10 mouse cellular contexts compared by ENCODE assay signal in genomic region chr11:82434091-82434831, GRCm38 (mm10). TPM values are rescaled to one million over a fixed set of nuclear protein-coding genes. Genes with fewer than 3 reads are reported as not detected.
DNase-seq lines count a peak whose midpoint lies in the region; ATAC-seq and TF ChIP-seq lines count a peak whose summit lies in the region.
"Had no signal": no experiment of that assay in that cellular context is flagged by ENCODE, and none has a peak within 500 bp of the region (broad histone marks: within the 10 kb centered on the region; RNA-seq: fewer than 3 reads in every experiment).

No protein-coding gene starts in this region.

- intact Hi-C loops in left cerebral cortex, postnatal 14 days (cut with DNase I), result no loop called here

- no peaks in the 10 kb centered on the region; the same call in 1 of the 2 replicates for H3K27me3 ChIP-seq in kidney, adult 2 months (replicated peaks; ENCODE audit: control insufficient read depth, insufficient read depth, low read length)
- H3K27me3 ChIP-seq in embryonic facial prominence, embryonic 14.5 days (replicated peaks; ENCODE audit: control insufficient read depth, insufficient read depth, low read length), result peaks cover 54% of the 10 kb centered on the region
- peaks cover 43% of the 10 kb centered on the region for H3K27me3 ChIP-seq in intestine, embryonic 15.5 days (replicated peaks)
- H3K27me3 ChIP-seq in neural tube, embryonic 14.5 days (ENCODE audit: control insufficient read depth, insufficient read depth, low read length), result peaks cover 23% of the 10 kb centered on the region

- H3K4me1 ChIP-seq in kidney, adult 2 months (ENCODE audit: control insufficient read depth, insufficient read depth, low read length), result no peaks in the 10 kb centered on the region
- no peaks in the 10 kb centered on the region for H3K4me1 ChIP-seq in embryonic facial prominence, embryonic 14.5 days (ENCODE audit: control insufficient read depth, insufficient read depth, low read length)
- peaks cover 6% of the 10 kb centered on the region; the same call in 1 of the 2 replicates for H3K4me1 ChIP-seq in intestine, embryonic 15.5 days (replicated peaks)
- H3K4me1 ChIP-seq in neural tube, embryonic 14.5 days (ENCODE audit: control insufficient read depth, insufficient read depth, low read length), result peaks cover 10% of the 10 kb centered on the region
- H3K4me1 ChIP-seq in lung, adult 2 months (ENCODE audit: control insufficient read depth, insufficient read depth, low read length), result no peaks in the 10 kb centered on the region

- no peaks in the 10 kb centered on the region for H3K9me3 ChIP-seq in embryonic facial prominence, embryonic 14.5 days (ENCODE audit: control insufficient read depth, low read length)
- no peaks in the 10 kb centered on the region for H3K9me3 ChIP-seq in intestine, embryonic 15.5 days
- H3K9me3 ChIP-seq in neural tube, embryonic 14.5 days (ENCODE audit: control insufficient read depth, low read length), result no peaks in the 10 kb centered on the region

- H3K27ac ChIP-seq in kidney, adult 2 months (ENCODE audit: insufficient read depth, low read depth, low read length), result no peak overlapping the region
- H3K27ac ChIP-seq in embryonic facial prominence, embryonic 14.5 days (replicated peaks; ENCODE audit: low read depth, low read length), result no peak overlapping the region
- H3K27ac ChIP-seq in intestine, embryonic 15.5 days, result no peak overlapping the region
- H3K27ac ChIP-seq in neural tube, embryonic 14.5 days (ENCODE audit: low read depth, low read length), result no peak overlapping the region

- DNase-seq in kidney, postnatal 10 days, result peak; percentile 13
- no peak for DNase-seq in kidney, adult 2 months
- DNase-seq in embryonic facial prominence, embryonic 14.5 days (ENCODE audit: low spot score), result peak; percentile 6
- no peak for DNase-seq in left cerebral cortex, postnatal 14 days (ENCODE audit: low spot score in 2 of 2)
- DNase-seq in thymus, postnatal 0 days (ENCODE audit: low spot score), result no peak
- no peak for DNase-seq in lung, adult 2 months
- DNase-seq: lung, adult 18-20 months had no signal

- no peaks in the 10 kb centered on the region for H3K36me3 ChIP-seq in kidney, adult 2 months (ENCODE audit: control insufficient read depth, insufficient read depth, low read length)
- H3K36me3 ChIP-seq in embryonic facial prominence, embryonic 14.5 days (ENCODE audit: control insufficient read depth, insufficient read depth, low read length), result no peaks in the 10 kb centered on the region
- H3K36me3 ChIP-seq in intestine, embryonic 15.5 days, result no peaks in the 10 kb centered on the region
- H3K36me3 ChIP-seq in neural tube, embryonic 14.5 days (ENCODE audit: control insufficient read depth, insufficient read depth, low read length), result no peaks in the 10 kb centered on the region

- WGBS in kidney, adult 2 months, result 2% methylated on average over 62 of the region's 62 CpGs
- WGBS in embryonic facial prominence, embryonic 14.5 days, result under 1% methylated on average over 33 of the region's 62 CpGs
- WGBS in intestine, embryonic 15.5 days, result 2% methylated on average over 62 of the region's 62 CpGs
- 1% methylated on average over 51 of the region's 62 CpGs for WGBS in neural tube, embryonic 14.5 days
- 2% methylated on average over 62 of the region's 62 CpGs for WGBS in lung, adult 2 months

- H3K4me3 ChIP-seq in kidney, adult 2 months (ENCODE audit: insufficient read depth, low read depth, low read length), result no peak overlapping the region
- H3K4me3 ChIP-seq in embryonic facial prominence, embryonic 14.5 days (ENCODE audit: low read depth, low read length), result peak overlapping the region; percentile 36
- H3K4me3 ChIP-seq in intestine, embryonic 15.5 days (replicated peaks), result peak overlapping the region; percentile 32
- H3K4me3 ChIP-seq in neural tube, embryonic 14.5 days (ENCODE audit: low read depth, low read length), result peak overlapping the region; percentile 42
- H3K4me3 ChIP-seq in lung, adult 2 months (replicated peaks; ENCODE audit: extremely low read depth, low read depth, low read length), result no peak overlapping the region
- H3K4me3 ChIP-seq: erythroblast, embryonic 14.5 days had no signal

- peak overlapping the region; percentile 60 for H3K4me2 ChIP-seq in embryonic facial prominence, embryonic 14.5 days (ENCODE audit: low read depth, low read length)
- H3K4me2 ChIP-seq in intestine, embryonic 15.5 days (replicated peaks), result peak overlapping the region; percentile 70
- peak overlapping the region; percentile 76 for H3K4me2 ChIP-seq in neural tube, embryonic 14.5 days (ENCODE audit: low read depth, low read length)

- ATAC-seq in embryonic facial prominence, embryonic 14.5 days (ENCODE audit: low read depth), result no peak
- ATAC-seq in intestine, embryonic 15.5 days, result no peak
- ATAC-seq in neural tube, embryonic 14.5 days (ENCODE audit: low read depth), result no peak

- H3K9ac ChIP-seq in embryonic facial prominence, embryonic 14.5 days (ENCODE audit: low read depth, low read length), result peak overlapping the region; percentile 14; the same call in 1 of the 2 replicates
- no peak overlapping the region for H3K9ac ChIP-seq in intestine, embryonic 15.5 days
- H3K9ac ChIP-seq in neural tube, embryonic 14.5 days (replicated peaks; ENCODE audit: low read depth, low read length), result peak overlapping the region; percentile 51

- no peak for TF ChIP-seq POLR2A in kidney, adult 2 months (IDR thresholded peaks at IDR 0.05; ENCODE audit: low read depth, low read length)
- no peak for TF ChIP-seq POLR2A in lung, adult 2 months (IDR thresholded peaks at IDR 0.05; ENCODE audit: borderline replicate concordance, extremely low read depth, low read depth, low read length)

- TF ChIP-seq CTCF in kidney, adult 2 months (conservative IDR thresholded peaks at IDR 0.05; ENCODE audit: insufficient read depth, insufficient read length, low read depth, low read length), result no peak
- TF ChIP-seq CTCF in lung, adult 2 months (IDR thresholded peaks at IDR 0.05; ENCODE audit: insufficient read depth, low read length), result no peak

RNA-seq across cellular contexts. Expression of gene Tmem132e, which starts 45.6 kb away (rescaled TPM):
- polyA plus RNA-seq in kidney, adult 2 months (2012; rRNA removed), result 0.26 and 0.41 TPM in 2 replicates
- polyA plus RNA-seq in embryonic facial prominence, embryonic 14.5 days (2014; fragmentation: Nextera tagmentation; extraction: Ambion mirVana), result 2.0 TPM in 2 replicates
- 0.80 and 0.91 TPM in 2 replicates for polyA plus RNA-seq in intestine, embryonic 15.5 days (2015; fragmentation: Nextera tagmentation; extraction: Ambion mirVana)
- 5.8 and 6.1 TPM in 2 replicates for polyA plus RNA-seq in neural tube, embryonic 14.5 days (2014; fragmentation: Nextera tagmentation; extraction: Ambion mirVana)
- total RNA-seq in left cerebral cortex, postnatal 14 days (2021), result 10 to 100 TPM; 14.7 to 21.9 TPM
- polyA plus RNA-seq in thymus, postnatal 0 days (2015; fragmentation: Nextera tagmentation; extraction: Ambion mirVana), result not detected in 2 replicates
- 0.22 TPM in 1 of 2 replicates, not detected in the other for polyA plus RNA-seq in lung, adult 2 months (2012; rRNA removed)
- polyA plus RNA-seq: erythroblast, embryonic 14.5 days had no signal

Comparison
In these comparisons a context has a peak if more than half of its experiments do, and no peak if none do; other contexts are left out.
1. DNase-seq: peak in kidney, postnatal 10 days (single experiment) and embryonic facial prominence, embryonic 14.5 days (single experiment); none in kidney, adult 2 months (single experiment), left cerebral cortex, postnatal 14 days (0 of 2), thymus, postnatal 0 days (single experiment) and lung, adult 2 months (single experiment).
2. H3K4me3 ChIP-seq: peak in embryonic facial prominence, embryonic 14.5 days (single experiment), intestine, embryonic 15.5 days (single experiment) and neural tube, embryonic 14.5 days (single experiment); none in kidney, adult 2 months (single experiment) and lung, adult 2 months (single experiment).
3. Peak in every context shown above with its lines, with median percentiles within 50 percentile points of each other: H3K4me2 ChIP-seq.